Mouse (Mus musculus): ENCODE results near the gene BC004004. TPM values are rescaled to one million over a fixed set of nuclear protein-coding genes. Genes with fewer than 3 reads are reported as not detected.
"Not testable (repeated sequence)": the region's sequence is repeated elsewhere in the genome, so short reads cannot be mapped to it uniquely, and the experiment has no call there.

BC004004 gene
- total and polyA plus RNA-seq, 3 experiments: 81.8 to 86.3 TPM; not detected in 1

GRCm38 (mm10) chr17:29347645-29348256 is 79.2 kb downstream of the BC004004 start, which contains the start of gene Mtch1 (continued):
- TF ChIP-seq UBTF (IDR thresholded peaks at IDR 0.05; ENCODE audit: borderline replicate concordance, insufficient read depth, low read depth, low read length) (no peak), MXI1 (IDR thresholded peaks at IDR 0.05; ENCODE audit: low read depth, low read length) (peak; percentile 86), JUND (IDR thresholded peaks at IDR 0.05; ENCODE audit: low read depth, low read length) (no peak)

- DNase-seq (ENCODE audit: low read depth, low spot score): no peak
- H3K4me3 ChIP-seq (ENCODE audit: control insufficient read depth in 1 of 2, insufficient read depth in 1 of 2, low read depth in 2 of 2, low read length in 2 of 2): no peak overlapping the region
- no peak overlapping the region for H3K27ac ChIP-seq (ENCODE audit: control insufficient read depth, low read depth, low read length)
- H3K36me3 ChIP-seq (ENCODE audit: control insufficient read depth in 1 of 2, insufficient read depth in 2 of 2, low read length in 2 of 2): peaks cover 0 to 9% of the 10 kb centered on the region in 2 experiments; a peak in 2 of 4 replicates
- no peak overlapping the region for H3K9ac ChIP-seq (ENCODE audit: control insufficient read depth, low read depth, low read length, poor library complexity, severe bottlenecking)
- no peaks in the 10 kb centered on the region for H3K27me3 ChIP-seq (ENCODE audit: control insufficient read depth in 1 of 2, insufficient read depth in 2 of 2, low read length in 2 of 2)
- H3K79me2 ChIP-seq (ENCODE audit: control insufficient read depth, insufficient read depth, low read length, poor library complexity): peaks cover 19% of the 10 kb centered on the region
- no peak for TF ChIP-seq ETS1 (IDR thresholded peaks at IDR 0.05; ENCODE audit: low read depth, low read length)
- no peak for TF ChIP-seq POLR2A (IDR thresholded peaks at IDR 0.05; ENCODE audit: control insufficient read depth in 1 of 2, insufficient read depth in 1 of 2, low read depth in 1 of 2, low read length in 2 of 2, poor library complexity in 1 of 2)
- no peak for TF ChIP-seq RAD21 (IDR thresholded peaks at IDR 0.05; ENCODE audit: low read depth, low read length)
- TF ChIP-seq TAL1 (IDR thresholded peaks at IDR 0.05; ENCODE audit: low read length): no peak
- H3K4me1 ChIP-seq (ENCODE audit: control insufficient read depth in 1 of 2, insufficient read depth in 2 of 2, low read length in 2 of 2): peaks cover 2 to 22% of the 10 kb centered on the region in 2 experiments; a peak in 3 of 4 replicates
- H3K9me3 ChIP-seq (replicated peaks; ENCODE audit: insufficient read depth, low read length): no peaks in the 10 kb centered on the region
These were observed 80.4 kb downstream of the BC004004 start for GRCm38 (mm10) chr17:29348996-29349395.

GRCm38 (mm10) chr17:29351056-29351455 is 82.5 kb downstream of the BC004004 start:
- not testable (repeated sequence) for DNase-seq (ENCODE audit: low read depth, low spot score); H3K4me3 ChIP-seq (ENCODE audit: control insufficient read depth in 1 of 2, insufficient read depth in 1 of 2, low read depth in 2 of 2, low read length in 2 of 2); H3K27me3 ChIP-seq (ENCODE audit: control insufficient read depth in 1 of 2, insufficient read depth in 2 of 2, low read length in 2 of 2); H3K9me3 ChIP-seq (replicated peaks; ENCODE audit: insufficient read depth, low read length); H3K27ac ChIP-seq (ENCODE audit: control insufficient read depth, low read depth, low read length); H3K36me3 ChIP-seq (ENCODE audit: control insufficient read depth in 1 of 2, insufficient read depth in 2 of 2, low read length in 2 of 2); H3K9ac ChIP-seq (ENCODE audit: control insufficient read depth, low read depth, low read length, poor library complexity, severe bottlenecking)
- Histone ChIP-seq H3K4me1 (ENCODE audit: control insufficient read depth in 1 of 2, insufficient read depth in 2 of 2, low read length in 2 of 2) (peaks cover 2 to 14% of the 10 kb centered on the region in 2 experiments; a peak in 3 of 4 replicates), H3K79me2 (ENCODE audit: control insufficient read depth, insufficient read depth, low read length, poor library complexity) (peaks cover 16% of the 10 kb centered on the region)

GRCm38 (mm10) chr17:29355461-29355840 is 86.9 kb downstream of the BC004004 start:
- Histone ChIP-seq H3K27me3 (ENCODE audit: control insufficient read depth in 1 of 2, insufficient read depth in 2 of 2, low read length in 2 of 2) (peaks cover 2% of the 10 kb centered on the region in 2 experiments; a peak in 2 of 4 replicates), H3K4me1 (ENCODE audit: control insufficient read depth in 1 of 2, insufficient read depth in 2 of 2, low read length in 2 of 2) (no peaks in the 10 kb centered on the region), H3K79me2 (ENCODE audit: control insufficient read depth, insufficient read depth, low read length, poor library complexity) (no peaks in the 10 kb centered on the region), H3K27ac (ENCODE audit: control insufficient read depth, low read depth, low read length) (no peak overlapping the region), H3K9ac (ENCODE audit: control insufficient read depth, low read depth, low read length, poor library complexity, severe bottlenecking) (no peak overlapping the region), H3K4me3 (ENCODE audit: control insufficient read depth in 1 of 2, insufficient read depth in 1 of 2, low read depth in 2 of 2, low read length in 2 of 2) (no peak overlapping the region), H3K9me3 (replicated peaks; ENCODE audit: insufficient read depth, low read length) (no peaks in the 10 kb centered on the region), H3K36me3 (ENCODE audit: control insufficient read depth in 1 of 2, insufficient read depth in 2 of 2, low read length in 2 of 2) (no peaks in the 10 kb centered on the region)
- TF ChIP-seq GATA1 (IDR thresholded peaks at IDR 0.05; ENCODE audit: low read depth, low read length): no peak
- TF ChIP-seq USF1 (IDR thresholded peaks at IDR 0.05; ENCODE audit: low read depth, low read length): no peak
- TF ChIP-seq POLR2A (IDR thresholded peaks at IDR 0.05; ENCODE audit: control insufficient read depth in 1 of 2, insufficient read depth in 1 of 2, low read depth in 1 of 2, low read length in 2 of 2, poor library complexity in 1 of 2): no peak
- TF ChIP-seq BHLHE40 (IDR thresholded peaks at IDR 0.05; ENCODE audit: borderline replicate concordance, low read depth, low read length): no peak
- no peak for TF ChIP-seq ETS1 (IDR thresholded peaks at IDR 0.05; ENCODE audit: low read depth, low read length)
- no peak for TF ChIP-seq GABPA (IDR thresholded peaks at IDR 0.05; ENCODE audit: low read depth, low read length)
- no peak for TF ChIP-seq MXI1 (IDR thresholded peaks at IDR 0.05; ENCODE audit: low read depth, low read length)
- no peak for TF ChIP-seq HCFC1 (IDR thresholded peaks at IDR 0.05; ENCODE audit: low read depth, low read length)
- no peak for TF ChIP-seq POLR2AphosphoS5 (IDR thresholded peaks at IDR 0.05; ENCODE audit: borderline replicate concordance, low read depth, low read length)
- DNase-seq (ENCODE audit: low read depth, low spot score): no peak

Data from MEL (cell line).